Mouse (Mus musculus): ENCODE data around the gene Rabl6. TPM values are rescaled to one million over a fixed set of nuclear protein-coding genes. Genes with fewer than 3 reads are reported as not detected.

Gene Rabl6
- total and polyA plus RNA-seq, 3 experiments: 34.6 to 62.0 (median 55.7) TPM

DNA sequence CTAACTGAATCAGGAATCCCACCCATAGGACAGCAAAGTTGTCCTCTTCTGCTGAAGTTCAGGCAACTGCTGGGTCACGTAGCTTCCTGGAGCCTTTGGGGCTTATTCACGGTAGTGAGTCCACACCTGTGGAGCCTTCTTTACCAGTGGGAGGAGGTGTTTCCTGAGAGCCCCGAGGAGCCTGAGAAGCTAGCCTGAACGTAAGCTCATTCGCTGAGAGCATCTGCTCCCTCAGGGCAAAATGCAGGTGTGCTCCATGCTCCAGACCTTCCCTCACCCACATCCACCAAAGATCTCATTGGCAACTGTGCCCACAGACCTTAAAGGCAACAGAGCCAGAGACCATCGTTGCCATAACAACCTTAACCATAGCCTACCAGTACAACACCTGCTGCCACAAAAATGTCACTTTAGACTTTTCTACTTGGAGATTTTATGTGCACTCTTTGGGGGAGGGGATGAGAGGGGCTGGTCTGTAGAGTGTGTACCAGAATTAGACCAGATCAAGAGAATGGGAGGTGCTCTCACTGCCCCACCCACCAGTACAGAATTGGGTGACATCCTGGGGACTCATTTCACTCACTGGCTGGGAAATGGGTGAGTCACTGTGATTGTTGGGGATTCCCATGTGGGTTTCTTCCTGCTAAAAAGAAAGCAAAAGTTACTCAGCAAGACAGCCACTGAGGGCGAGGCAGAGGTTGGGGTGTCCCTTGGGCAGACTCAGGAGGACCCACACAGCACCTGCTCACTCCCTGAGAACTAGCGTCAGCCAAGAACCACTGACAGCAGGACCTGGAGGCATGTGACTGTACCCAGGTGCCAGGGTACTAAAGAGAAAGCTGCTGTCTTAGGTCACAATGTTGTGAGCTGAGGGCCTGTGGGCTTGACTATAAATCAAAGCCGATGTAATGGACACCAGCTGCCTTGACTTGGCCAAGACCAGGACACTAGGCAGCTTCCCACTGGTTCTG, 59.0 kb downstream of the Rabl6 start (continued):
- TF ChIP-seq GABPA (IDR thresholded peaks at IDR 0.05; ENCODE audit: insufficient replicate concordance, low read depth, low read length) (no peak), POLR2A (IDR thresholded peaks at IDR 0.05; ENCODE audit: low read depth, low read length) (peak; percentile 41), RAD21 (IDR thresholded peaks at IDR 0.05; ENCODE audit: low read depth, low read length) (no peak), KAT2A (IDR thresholded peaks at IDR 0.05; ENCODE audit: insufficient replicate concordance, low read length) (0 out of 2 replicates have a peak, but pooled peaks have one; percentile 52)

DNA sequence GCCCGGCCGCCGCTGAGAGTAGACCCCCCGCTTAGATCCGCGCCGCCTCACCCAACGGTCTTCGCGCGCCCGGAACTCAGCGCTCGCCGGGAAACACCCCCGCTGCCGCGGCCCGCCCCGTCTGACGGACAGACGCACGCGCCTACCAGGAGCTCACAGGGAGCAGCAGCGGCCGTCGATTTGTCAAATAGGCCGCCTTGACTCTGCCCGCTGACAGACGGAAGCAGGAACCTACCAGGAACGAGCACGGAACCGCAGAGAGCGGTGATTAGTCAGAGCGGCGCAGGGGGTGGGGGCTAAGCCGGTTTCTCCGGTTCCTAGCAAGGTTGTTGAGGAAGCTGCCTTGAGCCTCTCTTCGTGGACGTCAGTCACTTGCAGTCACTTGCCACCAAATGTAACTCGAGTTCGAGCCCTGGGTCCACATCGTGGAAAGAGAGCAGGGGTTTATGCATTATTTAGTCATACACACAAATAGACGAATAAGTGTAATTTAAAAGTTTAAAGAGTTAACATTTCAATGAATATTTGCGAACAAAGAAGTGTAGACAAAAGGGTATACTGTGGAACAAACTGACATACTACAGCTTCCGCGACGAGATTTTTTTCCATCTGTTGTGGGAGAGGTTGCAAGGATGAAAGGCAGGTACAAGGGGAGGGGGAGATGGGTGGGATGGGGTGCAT, 61.4 kb downstream of the Rabl6 start, which contains the start of gene Traf2:
Gene Traf2, minus strand, starts transcription at position 130 of the 681 bp plus-strand sequence.
- H3K27ac ChIP-seq (ENCODE audit: insufficient read depth, low read depth): peak within 1 kb of the TSS; percentile 64
- peak; percentile 99 for DNase-seq (ENCODE audit: extremely low read depth)
- peaks cover 9 to 26% of the 10 kb centered on the region in 2 experiments for H3K36me3 ChIP-seq (replicated peaks in 1 of 2; ENCODE audit: control insufficient read depth in 1 of 2, insufficient read depth in 1 of 2, low read length in 1 of 2)
- peak within 1 kb of the TSS; percentile 77 for H3K9ac ChIP-seq (ENCODE audit: insufficient read depth, low read depth)
- H3K4me2 ChIP-seq (ENCODE audit: insufficient read depth, low read depth, poor library complexity, severe bottlenecking): peak within 1 kb of the TSS; percentile 95
- in situ Hi-C loops (cut with MboI; ENCODE audit: low pct_ligation_motif_present, low pct_unique_long_range_greater_than_20kb, low sequenced_read_pairs): no loop called here
- TF ChIP-seq MAX (IDR thresholded peaks at IDR 0.05; ENCODE audit: low read length) (no peak; the same call in 1 of the 2 replicates), RCOR1 (conservative IDR thresholded peaks at IDR 0.05; ENCODE audit: low read depth, low read length) (no peak), ETS1 (conservative IDR thresholded peaks at IDR 0.05; ENCODE audit: low read depth, low read length) (no peak), PAX5 (IDR thresholded peaks at IDR 0.05; ENCODE audit: low read length) (no peak), BHLHE40 (IDR thresholded peaks at IDR 0.05; ENCODE audit: low read depth, low read length) (no peak), CHD2 (IDR thresholded peaks at IDR 0.05; ENCODE audit: low read length) (peak; percentile 97), MXI1 (IDR thresholded peaks at IDR 0.05; ENCODE audit: low read depth, low read length) (0 out of 2 replicates have a peak, but pooled peaks have one; percentile 57), KAT2A (IDR thresholded peaks at IDR 0.05; ENCODE audit: insufficient replicate concordance, low read length) (0 out of 2 replicates have a peak, but pooled peaks have one; percentile 54), MYC (IDR thresholded peaks at IDR 0.05; ENCODE audit: low read depth, low read length) (no peak), ZMIZ1 (IDR thresholded peaks at IDR 0.05; ENCODE audit: low read depth, low read length) (peak; percentile 87), NRF1 (IDR thresholded peaks at IDR 0.05; ENCODE audit: low read depth, low read length) (peak; percentile 67), CTCF (conservative IDR thresholded peaks at IDR 0.05 in 1 of 2, IDR thresholded peaks at IDR 0.05 in 1 of 2; ENCODE audit: low read depth in 2 of 2, low read length in 2 of 2) (no peak), USF2 (conservative IDR thresholded peaks at IDR 0.05; ENCODE audit: low read depth, low read length) (no peak), ELF1 (IDR thresholded peaks at IDR 0.05; ENCODE audit: low read depth, low read length) (peak; percentile 83), POLR2A (IDR thresholded peaks at IDR 0.05; ENCODE audit: low read depth, low read length) (peak; percentile 80), JUN (IDR thresholded peaks at IDR 0.05; ENCODE audit: insufficient read depth, low read depth, low read length) (no peak), NELFE (IDR thresholded peaks at IDR 0.05; ENCODE audit: low read depth, low read length) (peak; percentile 75; the same call in 1 of the 2 replicates), E2F4 (IDR thresholded peaks at IDR 0.05; ENCODE audit: insufficient replicate concordance, low read depth, low read length) (0 out of 2 replicates have a peak, but pooled peaks have one; percentile 6), UBTF (IDR thresholded peaks at IDR 0.05; ENCODE audit: low read depth, low read length) (0 out of 2 replicates have a peak, but pooled peaks have one; percentile 7), MAFK (IDR thresholded peaks at IDR 0.05; ENCODE audit: insufficient replicate concordance, low read length) (no peak), MEF2A (IDR thresholded peaks at IDR 0.05; ENCODE audit: borderline replicate concordance, low read depth, low read length) (no peak; the same call in 1 of the 2 replicates), ZKSCAN1 (IDR thresholded peaks at IDR 0.05; ENCODE audit: borderline replicate concordance, low read depth, low read length) (no peak), GABPA (IDR thresholded peaks at IDR 0.05; ENCODE audit: insufficient replicate concordance, low read depth, low read length) (no peak), TCF12 (IDR thresholded peaks at IDR 0.05; ENCODE audit: low read depth, low read length) (peak; percentile 66), TBP (conservative IDR thresholded peaks at IDR 0.05; ENCODE audit: low read depth, low read length) (peak; percentile 84), HCFC1 (IDR thresholded peaks at IDR 0.05; ENCODE audit: low read depth, low read length) (peak; percentile 64), USF1 (IDR thresholded peaks at IDR 0.05; ENCODE audit: low read depth, low read length) (no peak), RAD21 (IDR thresholded peaks at IDR 0.05; ENCODE audit: low read depth, low read length) (no peak)
- dilution Hi-C loops (cut with MboI; ENCODE audit: extremely low pct_ligation_motif_present, extremely low pct_unique_long_range_greater_than_20kb, low sequenced_read_pairs): no loop called here
- H3K27me3 ChIP-seq (replicated peaks): no peaks in the 10 kb centered on the region
- peaks cover 45% of the 10 kb centered on the region for H3K79me2 ChIP-seq (replicated peaks; ENCODE audit: control insufficient read depth, extremely low read depth, insufficient read depth, poor library complexity, severe bottlenecking)
- H3K4me3 ChIP-seq (replicated peaks in 1 of 3; ENCODE audit: low read depth in 2 of 3, low read length in 2 of 3, poor library complexity in 1 of 3): peak within 1 kb of the TSS; percentile 79 to 96 (median 88)
- peaks cover 44 to 74% of the 10 kb centered on the region in 2 experiments for H3K4me1 ChIP-seq (ENCODE audit: control insufficient read depth in 1 of 2, insufficient read depth in 2 of 2)
- H3K9me3 ChIP-seq (replicated peaks; ENCODE audit: low read length): no peaks in the 10 kb centered on the region

Measured in CH12.LX (cell line).